Mouse (Mus musculus): ENCODE measurements around the gene Tnrc6a.

GRCm38 (mm10) chr7:123101295-123101694 lies 22.4 kb upstream of the Tnrc6a start:
- no peak for TF ChIP-seq POLR2A (IDR thresholded peaks at IDR 0.05; ENCODE audit: borderline replicate concordance, extremely low read depth, insufficient read depth, insufficient read length, poor library complexity, severe bottlenecking)
- no peak for TF ChIP-seq CTCF (IDR thresholded peaks at IDR 0.05; ENCODE audit: borderline replicate concordance, extremely low read depth, insufficient read depth, insufficient read length)

Data from brain, embryonic 14.5 days (tissue).